Mouse (Mus musculus) limb, embryonic 11.5 days (tissue): ENCODE results near the gene Wbp2nl. TPM values are rescaled to one million over a fixed set of nuclear protein-coding genes. Genes with fewer than 3 reads are reported as not detected.
A peak's percentile ranks its signal among the peaks of the same experiment; 100 is the strongest.

Source experiments
- ATAC-seq: fragments of 200-750 bp; cut with Nextera tagmentation; 2 replicates; pipeline ENCODE4 v1.8.0; 2017; ENCODE audit warnings: low read depth; ENCODE audit not compliant: insufficient number of reproducible peaks, low FRiP score, low TSS enrichment
- DNase-seq: peaks from one replicate; pipeline ENCODE4 v3.0.0-alpha.2; 2015; ENCODE audit warnings: low spot score
- H3K27ac ChIP-seq: fragments of 300-500 bp; sonication (generic); replicated peaks from 2 replicates; pipeline ENCODE4 v1.5.1; 2014; ENCODE audit warnings: low read depth, mild to moderate bottlenecking, low read length
- H3K27me3 ChIP-seq: fragments of 300-500 bp; sonication (generic); 2 replicates; pipeline ENCODE4 v1.6.1; 2014; ENCODE audit warnings: mild to moderate bottlenecking, low read length, mixed read lengths; ENCODE audit not compliant: control insufficient read depth, insufficient read depth
- H3K36me3 ChIP-seq: fragments of 300-500 bp; sonication (generic); 2 replicates; pipeline ENCODE4 v1.6.1; 2014; ENCODE audit warnings: mild to moderate bottlenecking, low read length, moderate library complexity, mixed read lengths; ENCODE audit not compliant: control insufficient read depth, insufficient read depth
- H3K4me1 ChIP-seq: fragments of 300-500 bp; sonication (generic); 2 replicates; pipeline ENCODE4 v1.6.1; 2014; ENCODE audit warnings: low read length, mixed read lengths; ENCODE audit not compliant: control insufficient read depth, insufficient read depth
- H3K4me2 ChIP-seq: fragments of 300-500 bp; sonication (generic); 2 replicates; pipeline ENCODE4 v1.6.1; 2014; ENCODE audit warnings: low read depth, mild to moderate bottlenecking, moderate library complexity; ENCODE audit not compliant: severe bottlenecking
- H3K4me3 ChIP-seq: fragments of 300-500 bp; sonication (generic); 2 replicates; pipeline ENCODE4 v1.5.1; 2014; ENCODE audit warnings: low read depth, low read length
- H3K9ac ChIP-seq: fragments of 300-500 bp; sonication (generic); 2 replicates; pipeline ENCODE4 v1.6.1; 2014; ENCODE audit warnings: mild to moderate bottlenecking, low read length
- H3K9me3 ChIP-seq: fragments of 300-500 bp; sonication (generic); 2 replicates; pipeline ENCODE4 v1.6.1; 2016; ENCODE audit warnings: low read length; ENCODE audit not compliant: control insufficient read depth
- WGBS: fragments of 180-500 bp; shearing (Covaris S2); extraction: QIAGEN DNeasy Blood & Tissue Kit; methylation state at CpG from one replicate; pipeline ENCODE4 v1.1.7; 2014; 5-methylcytosine and 5-hydroxymethylcytosine counted together
- polyA plus RNA-seq: library from polyadenylated mRNA; unstranded; fragments of >200 nt; fragmentation: Nextera tagmentation; extraction: Ambion mirVana; gene quantifications from 2 replicates; pipeline ENCODE4 v1.2.1, GENCODE M21; 2014

The Wbp2nl gene
- polyA plus RNA-seq, 1 experiment from 2014 or later, result 0.20 TPM

GRCm38 (mm10) chr15:82347303-82347676 is 48.5 kb downstream of the Wbp2nl start:
- Histone ChIP-seq H3K9me3 (no peaks in the 10 kb centered on the region), H3K27me3 (no peaks in the 10 kb centered on the region), H3K4me2 (peak overlapping the region; percentile 78; the same call in 1 of the 2 replicates), H3K9ac (no peak overlapping the region), H3K4me1 (peaks cover 7% of the 10 kb centered on the region; the same call in 1 of the 2 replicates), H3K36me3 (peaks cover 14% of the 10 kb centered on the region; the same call in 1 of the 2 replicates), H3K27ac (no peak overlapping the region), H3K4me3 (no peak overlapping the region; the same call in 1 of the 2 replicates)
- ATAC-seq (no peak), DNase-seq (no peak)
- 80% methylated on average over 4 of the region's 4 CpGs for whole genome bisulfite sequencing

- Histone ChIP-seq H3K27me3 (no peaks in the 10 kb centered on the region), H3K36me3 (peaks cover 14% of the 10 kb centered on the region; the same call in 1 of the 2 replicates), H3K9ac (no peak overlapping the region), H3K4me3 (no peak overlapping the region), H3K4me1 (peaks cover 7% of the 10 kb centered on the region; the same call in 1 of the 2 replicates), H3K27ac (no peak overlapping the region), H3K9me3 (no peaks in the 10 kb centered on the region), H3K4me2 (no peak overlapping the region)
- no peak for ATAC-seq
- DNase-seq, result no peak
- 92% methylated on average over 12 of the region's 12 CpGs for WGBS
These were observed 49.1 kb downstream of the Wbp2nl start for GRCm38 (mm10) chr15:82347852-82348251.

GRCm38 (mm10) chr15:82348258-82348998 is 49.7 kb downstream of the Wbp2nl start:
- Histone ChIP-seq H3K36me3 (peaks cover 14% of the 10 kb centered on the region; the same call in 1 of the 2 replicates), H3K9ac (no peak overlapping the region), H3K27me3 (no peaks in the 10 kb centered on the region), H3K4me1 (peaks cover 7% of the 10 kb centered on the region; the same call in 1 of the 2 replicates), H3K9me3 (no peaks in the 10 kb centered on the region), H3K27ac (no peak overlapping the region), H3K4me3 (no peak overlapping the region), H3K4me2 (no peak overlapping the region)
- DNase-seq (no peak), ATAC-seq (no peak)
- 90% methylated on average over 8 of the region's 8 CpGs for WGBS

GRCm38 (mm10) chr15:82348999-82349341 is 50.2 kb downstream of the Wbp2nl start:
- no peak overlapping the region for H3K4me2 ChIP-seq
- no peaks in the 10 kb centered on the region for H3K9me3 ChIP-seq
- peaks cover 14% of the 10 kb centered on the region; the same call in 1 of the 2 replicates for H3K36me3 ChIP-seq
- peaks cover 7% of the 10 kb centered on the region; the same call in 1 of the 2 replicates for H3K4me1 ChIP-seq
- H3K9ac ChIP-seq, result no peak overlapping the region
- no peak for DNase-seq
- no peak overlapping the region for H3K4me3 ChIP-seq
- no peaks in the 10 kb centered on the region for H3K27me3 ChIP-seq
- 90% methylated on average over 2 of the region's 2 CpGs for WGBS
- no peak overlapping the region for H3K27ac ChIP-seq
- no peak for ATAC-seq

GRCm38 (mm10) chr15:82350349-82350748 is 51.6 kb downstream of the Wbp2nl start:
- no peaks in the 10 kb centered on the region for H3K27me3 ChIP-seq
- no peak for DNase-seq
- WGBS, result 92% methylated on average over 4 of the region's 4 CpGs

GRCm38 (mm10) chr15:82351480-82351879 is 52.7 kb downstream of the Wbp2nl start:
- H3K9ac ChIP-seq, result no peak overlapping the region
- WGBS, result 98% methylated on average over 3 of the region's 3 CpGs
- H3K9me3 ChIP-seq, result no peaks in the 10 kb centered on the region
- ATAC-seq (no peak), DNase-seq (no peak)
- no peak overlapping the region for H3K4me2 ChIP-seq
- H3K27me3 ChIP-seq, result no peaks in the 10 kb centered on the region
- peaks cover 14% of the 10 kb centered on the region; the same call in 1 of the 2 replicates for H3K36me3 ChIP-seq
- no peak overlapping the region for H3K4me3 ChIP-seq
- peaks cover 7% of the 10 kb centered on the region; the same call in 1 of the 2 replicates for H3K4me1 ChIP-seq
- H3K27ac ChIP-seq, result no peak overlapping the region

More at GRCm38 (mm10) chr15:82350349-82350748, 51.6 kb downstream of the Wbp2nl start:
- H3K4me1 ChIP-seq, result peaks cover 7% of the 10 kb centered on the region; the same call in 1 of the 2 replicates
- no peak for ATAC-seq
- H3K36me3 ChIP-seq, result peaks cover 14% of the 10 kb centered on the region; the same call in 1 of the 2 replicates
- H3K4me3 ChIP-seq, result no peak overlapping the region
- H3K9me3 ChIP-seq, result no peaks in the 10 kb centered on the region
- no peak overlapping the region for H3K4me2 ChIP-seq
- no peak overlapping the region for H3K9ac ChIP-seq
- no peak overlapping the region for H3K27ac ChIP-seq

- DNase-seq (no peak), ATAC-seq (no peak)
- no peaks in the 10 kb centered on the region for H3K27me3 ChIP-seq
- no peaks in the 10 kb centered on the region for H3K4me1 ChIP-seq
- H3K4me3 ChIP-seq, result peak overlapping the region; percentile 70
- H3K9me3 ChIP-seq, result no peaks in the 10 kb centered on the region
- H3K36me3 ChIP-seq, result peaks cover 12% of the 10 kb centered on the region; the same call in 1 of the 2 replicates
- H3K9ac ChIP-seq, result peak overlapping the region; percentile 86
- no peak overlapping the region for H3K27ac ChIP-seq
- WGBS, result 36% methylated on average over 14 of the region's 14 CpGs
- H3K4me2 ChIP-seq, result peak overlapping the region; percentile 67
These were observed 54.5 kb downstream of the Wbp2nl start for GRCm38 (mm10) chr15:82353078-82353744.

GRCm38 (mm10) chr15:82353745-82354113 is 55.0 kb downstream of the Wbp2nl start:
- Histone ChIP-seq H3K9me3 (no peaks in the 10 kb centered on the region), H3K4me1 (peaks cover 3% of the 10 kb centered on the region; the same call in 1 of the 2 replicates), H3K27me3 (no peaks in the 10 kb centered on the region), H3K4me2 (peak overlapping the region; percentile 67), H3K36me3 (peaks cover 9% of the 10 kb centered on the region; the same call in 1 of the 2 replicates), H3K4me3 (peak overlapping the region; percentile 70), H3K27ac (0 out of 2 replicates have a peak overlapping the region, but pooled peaks have one; percentile 60), H3K9ac (peak overlapping the region; percentile 86)
- 1% methylated on average over 23 of the region's 23 CpGs for WGBS
- ATAC-seq, result peak; percentile 16; the same call in 1 of the 2 replicates
- no peak for DNase-seq
